Mouse (Mus musculus) myocyte (in vitro differentiated cells): ENCODE results near the gene Iqcf1. TPM values are rescaled to one million over a fixed set of nuclear protein-coding genes. Genes with fewer than 3 reads are reported as not detected.

Source experiments
- H3K27me3 ChIP-seq: one replicate; pipeline ENCODE4 v1.6.1; 2011; ENCODE audit not compliant: control insufficient read depth, insufficient read depth, insufficient read length
- H3K36me3 ChIP-seq: one replicate; pipeline ENCODE4 v1.6.1; 2011; ENCODE audit not compliant: control insufficient read depth, insufficient read depth
- H3K4me2 ChIP-seq: one replicate; pipeline ENCODE4 v1.6.1; 2011; ENCODE audit warnings: low read depth, control low read depth
- H3K4me3 ChIP-seq: one replicate; pipeline ENCODE4 v1.5.1; 2011; ENCODE audit warnings: mild to moderate bottlenecking, control low read depth, moderate library complexity
- H3K79me2 ChIP-seq: one replicate; pipeline ENCODE4 v1.6.1; 2011; ENCODE audit not compliant: control insufficient read depth, insufficient read depth
- H3ac ChIP-seq: one replicate; pipeline ENCODE4 v1.6.1; 2011; ENCODE audit not compliant: control insufficient read depth, insufficient read length
- CEBPB ChIP-seq: IDR thresholded peaks from 2 replicates; pipeline ENCODE4 v1.6.1; 2011; ENCODE audit warnings: mild to moderate bottlenecking, moderate library complexity; ENCODE audit not compliant: poor library complexity, insufficient read depth, severe bottlenecking
- E2F4 ChIP-seq: IDR thresholded peaks from one replicate; pipeline ENCODE4 v1.6.1; 2011; ENCODE audit warnings: mild to moderate bottlenecking, control low read depth, moderate library complexity; ENCODE audit not compliant: insufficient read depth
- MAX ChIP-seq: IDR thresholded peaks from one replicate; pipeline ENCODE4 v1.6.1; 2011; ENCODE audit warnings: low read depth, mild to moderate bottlenecking, control low read depth
- MYOD1 ChIP-seq, 3 experiments: IDR thresholded peaks; one replicate each; pipeline ENCODE4 v1.6.1; 2011; ENCODE audit warnings: control low read depth in 2 of 3, low read depth in 2 of 3, mild to moderate bottlenecking in 2 of 3, moderate library complexity in 1 of 3; ENCODE audit not compliant: insufficient read length in 2 of 3, control insufficient read depth in 1 of 3
- MYOG ChIP-seq, 3 experiments: IDR thresholded peaks; one replicate each; pipeline ENCODE4 v1.6.1; 2011; ENCODE audit warnings: control low read depth in 2 of 3, low read depth in 2 of 3, mild to moderate bottlenecking in 2 of 3; ENCODE audit not compliant: insufficient read length in 2 of 3, control insufficient read depth in 1 of 3, insufficient read depth in 1 of 3
- POLR2A ChIP-seq: IDR thresholded peaks from one replicate; pipeline ENCODE4 v1.6.1; 2011; ENCODE audit warnings: low read depth, mild to moderate bottlenecking, control low read depth, moderate library complexity; ENCODE audit not compliant: insufficient read length
- POLR2AphosphoS2 ChIP-seq: IDR thresholded peaks from one replicate; pipeline ENCODE4 v1.6.1; 2011; ENCODE audit warnings: low read depth, control low read depth; ENCODE audit not compliant: insufficient read length
- REST ChIP-seq: IDR thresholded peaks from one replicate; pipeline ENCODE4 v1.6.1; 2011; ENCODE audit warnings: mild to moderate bottlenecking, control low read depth, moderate library complexity; ENCODE audit not compliant: insufficient read depth, insufficient read length
- SRF ChIP-seq: IDR thresholded peaks from one replicate; pipeline ENCODE4 v1.6.1; 2011; ENCODE audit warnings: low read depth; ENCODE audit not compliant: control insufficient read depth, insufficient read length
- TCF12 ChIP-seq: IDR thresholded peaks from one replicate; pipeline ENCODE4 v1.6.1; 2011; ENCODE audit warnings: mild to moderate bottlenecking, control low read depth; ENCODE audit not compliant: poor library complexity, insufficient read depth, severe bottlenecking
- TCF3 ChIP-seq: IDR thresholded peaks from one replicate; pipeline ENCODE4 v1.6.1; 2011; ENCODE audit warnings: low read depth, control low read depth; ENCODE audit not compliant: insufficient read length
- USF1 ChIP-seq: IDR thresholded peaks from one replicate; pipeline ENCODE4 v1.6.1; 2011; ENCODE audit warnings: low read depth, mild to moderate bottlenecking, control low read depth, moderate library complexity
- polyA plus RNA-seq: library from polyadenylated mRNA; unstranded; fragments of >200 nt; fragmentation: generic; extraction: Trizol; gene quantifications from one replicate; pipeline ENCODE4 v1.2.1, GENCODE M21; 2012; ENCODE audit warnings: missing spikeins

Iqcf1 gene
- polyA plus RNA-seq, 1 experiment = not detected

DNA sequence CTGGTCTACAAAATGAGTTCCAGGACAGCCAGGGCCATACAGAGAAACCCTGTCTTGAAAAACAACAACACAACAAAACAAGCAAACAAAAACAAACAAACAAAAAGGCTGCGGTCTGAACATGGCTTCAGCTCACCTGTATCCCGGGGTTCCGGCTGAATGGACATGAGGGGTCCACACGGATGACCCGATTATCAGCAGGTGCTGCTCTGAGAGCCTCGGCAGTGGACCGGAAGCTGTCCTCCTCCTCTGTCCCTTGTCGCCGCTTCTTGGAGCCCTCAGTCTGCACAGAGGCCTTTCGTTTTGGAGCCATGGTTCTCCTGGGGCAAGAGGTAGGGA, 24.1 kb upstream of the Iqcf1 start, which contains the start of gene Rrp9:
TSS of gene Rrp9 (plus strand) at position 301 of the 339 bp plus-strand sequence.
- H3K79me2 ChIP-seq = peaks cover 8% of the 10 kb centered on the region
- TF ChIP-seq POLR2A (no peak), MYOD1 (IDR thresholded peaks at IDR 0.05; ENCODE audit: control insufficient read depth in 1 of 3, insufficient read length in 2 of 3, low read depth in 2 of 3) (no peak), MAX (no peak), POLR2AphosphoS2 (no peak), TCF3 (no peak), USF1 (no peak), SRF (no peak), CEBPB (no peak), E2F4 (no peak), MYOG (IDR thresholded peaks at IDR 0.05; ENCODE audit: control insufficient read depth in 1 of 3, insufficient read depth in 1 of 3, insufficient read length in 2 of 3, low read depth in 2 of 3) (no peak), TCF12 (no peak), REST (no peak)
- H3K36me3 ChIP-seq = peaks cover 5% of the 10 kb centered on the region
- H3K27me3 ChIP-seq = no peaks in the 10 kb centered on the region
- peak within 1 kb of the TSS; percentile 98 for H3K4me2 ChIP-seq
- peak within 1 kb of the TSS; percentile 19 for H3ac ChIP-seq
- peak within 1 kb of the TSS; percentile 54 for H3K4me3 ChIP-seq

- Histone ChIP-seq H3K79me2 (peaks cover 8% of the 10 kb centered on the region), H3ac (peak overlapping the region; percentile 19), H3K36me3 (peaks cover 5% of the 10 kb centered on the region), H3K4me3 (peak overlapping the region; percentile 54), H3K27me3 (no peaks in the 10 kb centered on the region), H3K4me2 (peak overlapping the region; percentile 98)
- TF ChIP-seq TCF12 (no peak), MAX (no peak), SRF (no peak), USF1 (peak; percentile 97), CEBPB (no peak), MYOD1 (IDR thresholded peaks at IDR 0.05; ENCODE audit: control insufficient read depth in 1 of 3, insufficient read length in 2 of 3, low read depth in 2 of 3) (no peak), MYOG (IDR thresholded peaks at IDR 0.05; ENCODE audit: control insufficient read depth in 1 of 3, insufficient read depth in 1 of 3, insufficient read length in 2 of 3, low read depth in 2 of 3) (no peak), REST (no peak), POLR2AphosphoS2 (peak; percentile 15), TCF3 (no peak), POLR2A (peak; percentile 37), E2F4 (no peak)
Measured at GRCm38 (mm10) chr9:106476002-106476923, 23.5 kb upstream of the Iqcf1 start.

GRCm38 (mm10) chr9:106476924-106477484, 22.8 kb upstream of the Iqcf1 start, which contains the start of gene Parp3:
Gene Parp3, minus strand, starts transcription at chr9:106476949.
- no peaks in the 10 kb centered on the region for H3K27me3 ChIP-seq
- H3K79me2 ChIP-seq = peaks cover 8% of the 10 kb centered on the region
- H3K4me3 ChIP-seq = peak within 1 kb of the TSS; percentile 54
- TF ChIP-seq TCF3 (no peak), CEBPB (no peak), REST (no peak), SRF (no peak), MYOD1 (IDR thresholded peaks at IDR 0.05; ENCODE audit: control insufficient read depth in 1 of 3, insufficient read length in 2 of 3, low read depth in 2 of 3) (no peak), MAX (peak; percentile 52), USF1 (no peak), MYOG (IDR thresholded peaks at IDR 0.05; ENCODE audit: control insufficient read depth in 1 of 3, insufficient read depth in 1 of 3, insufficient read length in 2 of 3, low read depth in 2 of 3) (no peak), POLR2AphosphoS2 (peak; percentile 24), POLR2A (peak; percentile 63), E2F4 (no peak)
- H3ac ChIP-seq = peak within 1 kb of the TSS; percentile 36
- peaks cover 5% of the 10 kb centered on the region for H3K36me3 ChIP-seq
- H3K4me2 ChIP-seq = peak within 1 kb of the TSS; percentile 98

DNA sequence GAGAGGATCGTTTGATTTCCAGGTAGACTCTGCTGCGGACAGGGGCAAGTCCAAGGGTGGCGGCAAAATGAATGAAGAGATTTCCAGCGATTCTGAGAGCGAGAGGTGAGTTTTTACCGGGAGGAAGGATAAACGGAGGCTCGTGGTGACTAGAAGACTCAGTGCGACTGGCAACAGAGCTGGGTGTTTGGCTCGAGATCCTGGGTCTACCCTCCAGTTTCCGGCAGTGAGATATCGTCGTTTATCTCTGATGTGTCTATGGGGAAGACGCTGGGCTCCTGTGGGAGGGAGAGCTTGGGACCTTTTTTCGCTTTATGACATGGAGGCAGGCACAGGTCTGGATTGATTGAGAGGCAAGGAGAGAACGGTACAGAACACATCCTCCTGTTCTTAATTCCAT, 22.1 kb upstream of the Iqcf1 start:
- peak overlapping the region; percentile 84 for H3K4me2 ChIP-seq

More for the DNA sequence above, 22.1 kb upstream of the Iqcf1 start:
- Histone ChIP-seq H3K36me3 (peaks cover 5% of the 10 kb centered on the region), H3K4me3 (peak overlapping the region; percentile 54), H3K79me2 (peaks cover 8% of the 10 kb centered on the region), H3ac (peak overlapping the region; percentile 36), H3K27me3 (no peaks in the 10 kb centered on the region)
- TF ChIP-seq SRF (no peak), USF1 (no peak), POLR2A (no peak), MYOG (IDR thresholded peaks at IDR 0.05; ENCODE audit: control insufficient read depth in 1 of 3, insufficient read depth in 1 of 3, insufficient read length in 2 of 3, low read depth in 2 of 3) (no peak), E2F4 (no peak), TCF12 (no peak), TCF3 (no peak), CEBPB (no peak), MAX (no peak), REST (no peak), POLR2AphosphoS2 (no peak), MYOD1 (IDR thresholded peaks at IDR 0.05; ENCODE audit: control insufficient read depth in 1 of 3, insufficient read length in 2 of 3, low read depth in 2 of 3) (no peak)
